Mouse (Mus musculus) intestine, embryonic 15.5 days (tissue): ENCODE results near the gene G6pc3. TPM values are rescaled to one million over a fixed set of nuclear protein-coding genes. Genes with fewer than 3 reads are reported as not detected.

Experiments used
- ATAC-seq: fragments of 200-750 bp; cut with Nextera tagmentation; 2 replicates; pipeline ENCODE4 v1.8.0; 2017; ENCODE audit warnings: moderate TSS enrichment, moderate library complexity
- H3K27ac ChIP-seq: fragments of 300-500 bp; sonication (generic); 2 replicates; pipeline ENCODE4 v1.5.1; 2015; ENCODE audit warnings: mild to moderate bottlenecking, inconsistent platforms
- H3K27me3 ChIP-seq: fragments of 300-500 bp; sonication (generic); replicated peaks from 2 replicates; pipeline ENCODE4 v1.6.1; 2015; ENCODE audit warnings: inconsistent platforms
- H3K36me3 ChIP-seq: fragments of 300-500 bp; sonication (generic); 2 replicates; pipeline ENCODE4 v1.6.1; 2015; ENCODE audit warnings: inconsistent platforms
- H3K4me1 ChIP-seq: fragments of 300-500 bp; sonication (generic); replicated peaks from 2 replicates; pipeline ENCODE4 v1.6.1; 2015; ENCODE audit warnings: inconsistent platforms
- H3K4me2 ChIP-seq: fragments of 300-500 bp; sonication (generic); replicated peaks from 2 replicates; pipeline ENCODE4 v1.6.1; 2015; ENCODE audit warnings: mild to moderate bottlenecking, inconsistent platforms
- H3K4me3 ChIP-seq: fragments of 300-500 bp; sonication (generic); replicated peaks from 2 replicates; pipeline ENCODE4 v1.5.1; 2015; ENCODE audit warnings: inconsistent platforms
- H3K9ac ChIP-seq: fragments of 300-500 bp; sonication (generic); 2 replicates; pipeline ENCODE4 v1.6.1; 2015; ENCODE audit warnings: inconsistent platforms
- H3K9me3 ChIP-seq: fragments of 300-500 bp; sonication (generic); 2 replicates; pipeline ENCODE4 v1.6.1; 2016; ENCODE audit warnings: inconsistent platforms
- WGBS: fragments of 180-500 bp; shearing (Covaris S2); methylation state at CpG from one replicate; pipeline ENCODE4 v1.1.7; 2015; 5-methylcytosine and 5-hydroxymethylcytosine counted together
- polyA plus RNA-seq: library from polyadenylated mRNA; unstranded; fragments of >200 nt; fragmentation: Nextera tagmentation; extraction: Ambion mirVana; gene quantifications from 2 replicates; pipeline ENCODE4 v1.2.1, GENCODE M21; 2015

G6pc3 gene
- polyA plus RNA-seq, 1 experiment from 2014 or later, result 31.1 TPM

GRCm38 (mm10) chr11:102230006-102230741, 40.8 kb downstream of the G6pc3 start, which contains the start of gene Hdac5:
Gene Hdac5 (minus strand): TSS chr11:102230166.
- WGBS, result under 1% methylated on average over 49 of the region's 49 CpGs
- peaks cover 44% of the 10 kb centered on the region for H3K4me1 ChIP-seq
- peak; percentile 93 for ATAC-seq

GRCm38 (mm10) chr11:102236022-102236421, 46.6 kb downstream of the G6pc3 start:
- Histone ChIP-seq H3K9ac (no peak overlapping the region), H3K36me3 (no peaks in the 10 kb centered on the region), H3K27me3 (no peaks in the 10 kb centered on the region), H3K4me3 (no peak overlapping the region), H3K4me1 (no peaks in the 10 kb centered on the region), H3K4me2 (no peak overlapping the region), H3K9me3 (no peaks in the 10 kb centered on the region), H3K27ac (no peak overlapping the region)
- WGBS, result 49% methylated on average over 2 of the region's 2 CpGs
- ATAC-seq, result no peak

More at GRCm38 (mm10) chr11:102230006-102230741, 40.8 kb downstream of the G6pc3 start, which contains the start of gene Hdac5:
- Histone ChIP-seq H3K4me3 (peak within 1 kb of the TSS; percentile 86), H3K27ac (peak within 1 kb of the TSS; percentile 84), H3K27me3 (no peaks in the 10 kb centered on the region), H3K9ac (peak within 1 kb of the TSS; percentile 83), H3K4me2 (peak within 1 kb of the TSS; percentile 90), H3K36me3 (no peaks in the 10 kb centered on the region), H3K9me3 (no peaks in the 10 kb centered on the region)

GRCm38 (mm10) chr11:102240636-102241035, 51.2 kb downstream of the G6pc3 start:
- ATAC-seq, result no peak
- no peaks in the 10 kb centered on the region for H3K36me3 ChIP-seq
- H3K27me3 ChIP-seq, result no peaks in the 10 kb centered on the region
- H3K27ac ChIP-seq, result no peak overlapping the region
- 79% methylated on average over 6 of the region's 6 CpGs for WGBS
- no peak overlapping the region for H3K4me2 ChIP-seq
- no peaks in the 10 kb centered on the region for H3K9me3 ChIP-seq
- no peak overlapping the region for H3K4me3 ChIP-seq
- peaks cover 11% of the 10 kb centered on the region for H3K4me1 ChIP-seq
- H3K9ac ChIP-seq, result no peak overlapping the region

- no peak overlapping the region for H3K4me3 ChIP-seq
- no peaks in the 10 kb centered on the region for H3K36me3 ChIP-seq
- no peaks in the 10 kb centered on the region for H3K27me3 ChIP-seq
- no peak overlapping the region for H3K9ac ChIP-seq
- 68% methylated on average over 5 of the region's 5 CpGs for WGBS
- H3K4me2 ChIP-seq, result 0 out of 2 replicates have a peak overlapping the region, but pooled peaks have one; percentile 9
- H3K9me3 ChIP-seq, result no peaks in the 10 kb centered on the region
- H3K4me1 ChIP-seq, result peaks cover 14% of the 10 kb centered on the region
- H3K27ac ChIP-seq, result no peak overlapping the region
- peak; percentile 72 for ATAC-seq
Observed at GRCm38 (mm10) chr11:102241246-102241645, 51.8 kb downstream of the G6pc3 start.

GRCm38 (mm10) chr11:102241874-102242273, 52.5 kb downstream of the G6pc3 start:
- H3K4me1 ChIP-seq, result peaks cover 14% of the 10 kb centered on the region
- no peak for ATAC-seq
- no peak overlapping the region for H3K27ac ChIP-seq
- no peaks in the 10 kb centered on the region for H3K27me3 ChIP-seq
- 61% methylated on average over 5 of the region's 5 CpGs for WGBS
- no peak overlapping the region for H3K4me2 ChIP-seq
- no peaks in the 10 kb centered on the region for H3K36me3 ChIP-seq
- H3K9ac ChIP-seq, result no peak overlapping the region
- H3K9me3 ChIP-seq, result no peaks in the 10 kb centered on the region
- no peak overlapping the region for H3K4me3 ChIP-seq

Other genes with a start within 250 kb of the G6pc3 start
- gene Sost, start 222.6 kb upstream of the G6pc3 start, polyA plus RNA-seq, result 0.13 TPM in 2 replicates
- gene Cfap97d1, start 205.3 kb upstream of the G6pc3 start, polyA plus RNA-seq, result not detected in 2 replicates
- 25.6 and 26.5 TPM in 2 replicates for gene Dusp3, start 202.6 kb upstream of the G6pc3 start, polyA plus RNA-seq
- 7.6 and 7.9 TPM in 2 replicates for gene Mpp3, start 161.2 kb upstream of the G6pc3 start, polyA plus RNA-seq
- gene Cd300lg, start 148.1 kb upstream of the G6pc3 start, polyA plus RNA-seq, result 0.98 and 1.6 TPM in 2 replicates
- 6.2 and 6.8 TPM in 2 replicates for gene Mpp2, start 101.1 kb upstream of the G6pc3 start, polyA plus RNA-seq
- 4.5 and 6.2 TPM in 2 replicates for gene Ppy, start 88.3 kb upstream of the G6pc3 start, polyA plus RNA-seq
- gene Pyy, start 81.8 kb upstream of the G6pc3 start, polyA plus RNA-seq, result 57.2 and 75.0 TPM in 2 replicates
- 24.0 and 25.6 TPM in 2 replicates for gene Nags, start 44.1 kb upstream of the G6pc3 start, polyA plus RNA-seq
- 23.8 and 26.4 TPM in 2 replicates for gene Tmem101, start 33.2 kb upstream of the G6pc3 start, polyA plus RNA-seq
- gene Lsm12, start 4.3 kb upstream of the G6pc3 start, polyA plus RNA-seq, result 118 and 140 TPM in 2 replicates
- 54.3 and 62.8 TPM in 2 replicates for gene Hdac5, start 40.5 kb downstream of the G6pc3 start, polyA plus RNA-seq
- 13.1 and 13.5 TPM in 2 replicates for gene BC030867, start 59.3 kb downstream of the G6pc3 start, polyA plus RNA-seq
- 0.08 TPM in 1 of 2 replicates, not detected in the other for gene Asb16, start 79.1 kb downstream of the G6pc3 start, polyA plus RNA-seq
- gene Tmub2, start 95.3 kb downstream of the G6pc3 start, polyA plus RNA-seq, result 44.3 and 48.5 TPM in 2 replicates
- 11.8 and 13.6 TPM in 2 replicates for gene Atxn7l3, start 107.0 kb downstream of the G6pc3 start, polyA plus RNA-seq
- 77.8 and 80.2 TPM in 2 replicates for gene Ubtf, start 130.1 kb downstream of the G6pc3 start, polyA plus RNA-seq
- gene Slc4a1, start 176.6 kb downstream of the G6pc3 start, polyA plus RNA-seq, result 15.2 and 18.0 TPM in 2 replicates
- gene Rundc3a, start 203.8 kb downstream of the G6pc3 start, polyA plus RNA-seq, result 8.7 and 10.8 TPM in 2 replicates
- gene Slc25a39, start 218.3 kb downstream of the G6pc3 start, polyA plus RNA-seq, result 305 and 329 TPM in 2 replicates
- gene Grn, start 240.7 kb downstream of the G6pc3 start, polyA plus RNA-seq, result 156 and 171 TPM in 2 replicates